Mouse (Mus musculus) mesoderm, embryonic 11.5 days (tissue): Measurements from ENCODE around the gene Abi3bp.

Experiments
- DNase-seq: peaks from one replicate; pipeline ENCODE4 v3.0.0-alpha.2; 2012; ENCODE audit warnings: low read depth, low spot score

Gene Abi3bp

GRCm38 (mm10) chr16:56477677-56478574 lies at the start of gene Abi3bp:
Gene Abi3bp, plus strand, starts transcription at chr16:56477878.
- DNase-seq: peak; percentile 35

DNA sequence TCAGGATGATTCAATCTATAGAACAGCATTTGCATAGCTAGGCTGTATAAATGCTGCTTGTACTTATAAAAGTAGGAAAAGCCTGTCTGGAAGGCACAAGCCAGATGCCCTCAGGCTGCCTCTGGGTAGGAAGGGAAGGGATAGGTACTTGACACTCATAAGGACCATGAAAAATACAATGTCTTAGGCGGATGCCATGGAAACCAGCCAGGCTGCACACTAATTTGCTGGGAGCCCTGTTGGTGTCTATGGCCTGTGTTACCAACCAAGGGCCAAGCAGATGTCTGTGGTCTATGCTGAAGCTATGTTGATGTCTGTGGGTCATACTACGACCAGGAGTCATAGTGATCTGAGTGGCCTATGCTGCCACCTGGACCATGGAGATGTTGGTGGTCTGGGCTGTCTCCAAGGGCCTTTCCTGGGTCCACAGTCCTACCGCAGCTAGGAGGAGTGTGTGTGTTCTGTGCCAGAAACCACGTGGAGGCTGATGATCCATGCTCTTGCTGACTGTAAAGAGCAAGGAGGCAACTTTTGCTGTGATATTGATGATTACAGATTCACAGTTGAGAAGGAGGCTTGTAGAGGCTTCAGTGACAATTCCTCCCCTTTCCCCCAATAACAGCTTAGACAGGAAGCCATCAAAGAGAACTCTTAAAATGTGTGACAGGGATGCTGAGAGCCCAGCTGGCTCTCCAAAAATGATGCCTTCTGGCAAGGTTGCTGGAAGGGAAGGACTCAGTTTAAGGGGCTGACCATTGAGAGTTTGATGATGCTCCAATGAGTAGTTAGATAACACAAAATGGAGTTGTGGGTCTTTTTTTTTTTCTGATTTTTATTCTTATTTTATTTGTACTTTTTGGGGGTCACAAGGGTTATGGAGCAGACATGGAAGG lies 42.1 kb upstream of the Abi3bp start:
- DNase-seq: no peak

GRCm38 (mm10) chr16:56440243-56440642 lies 37.4 kb upstream of the Abi3bp start:
- no peak for DNase-seq

- no peak for DNase-seq
Measured at GRCm38 (mm10) chr16:56441113-56441512, 36.6 kb upstream of the Abi3bp start.

DNA sequence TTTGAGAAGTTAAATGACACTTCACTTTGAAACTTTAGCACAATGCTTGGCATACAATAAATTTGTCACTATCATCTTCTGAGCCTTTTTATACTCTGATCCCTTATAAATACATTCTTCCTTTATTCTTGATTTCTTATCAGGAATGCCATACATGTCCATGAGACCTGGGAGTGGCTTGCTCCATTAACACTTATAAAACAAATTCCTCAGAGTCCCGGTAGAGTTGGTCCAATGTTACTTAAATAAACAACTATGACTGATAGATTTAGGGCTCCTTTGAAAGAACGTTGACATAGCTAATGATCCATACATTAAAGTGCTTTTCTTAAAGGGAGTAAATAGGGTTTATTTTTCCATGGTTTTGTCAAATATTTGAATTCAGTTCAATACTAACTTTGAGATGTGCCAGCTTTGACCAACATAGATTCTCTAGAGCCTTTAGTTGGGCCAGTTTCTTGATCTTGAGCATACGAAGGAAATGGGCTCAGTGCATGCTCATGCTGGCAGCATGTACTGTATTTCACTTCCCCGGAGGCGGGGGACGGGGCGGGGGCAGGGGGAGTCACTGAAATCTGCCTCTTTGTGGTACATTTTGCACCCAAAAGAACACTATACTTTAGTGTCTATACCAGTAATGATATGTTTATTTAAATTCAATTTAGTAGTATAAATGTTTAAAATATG lies 35.9 kb upstream of the Abi3bp start:
- peak; percentile 13 for DNase-seq

GRCm38 (mm10) chr16:56451482-56451881 lies 26.2 kb upstream of the Abi3bp start:
- DNase-seq: no peak

- no peak for DNase-seq
Measured at GRCm38 (mm10) chr16:56451923-56452322, 25.8 kb upstream of the Abi3bp start.

- DNase-seq: no peak
Measured at GRCm38 (mm10) chr16:56458052-56458754, 19.5 kb upstream of the Abi3bp start.

DNA sequence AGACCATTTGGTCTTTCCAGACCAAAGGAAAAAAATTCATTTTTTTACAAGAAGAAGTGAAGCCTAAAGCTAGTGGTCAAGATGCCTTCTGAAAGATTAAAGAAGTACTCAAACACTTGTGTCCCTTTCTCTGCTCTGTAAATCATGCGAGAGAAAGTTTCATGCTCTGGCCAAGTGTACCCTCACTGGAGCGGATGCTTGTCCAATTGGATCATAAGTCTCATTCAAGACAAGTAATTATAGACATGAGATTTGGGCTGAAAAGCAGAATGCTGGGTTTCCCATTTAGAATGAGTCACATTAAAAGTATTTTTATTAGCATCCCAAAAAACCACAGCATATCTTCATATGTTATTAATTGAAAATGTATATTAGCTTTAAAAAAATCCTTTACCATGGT lies 4.5 kb upstream of the Abi3bp start:
- DNase-seq: no peak

DNA sequence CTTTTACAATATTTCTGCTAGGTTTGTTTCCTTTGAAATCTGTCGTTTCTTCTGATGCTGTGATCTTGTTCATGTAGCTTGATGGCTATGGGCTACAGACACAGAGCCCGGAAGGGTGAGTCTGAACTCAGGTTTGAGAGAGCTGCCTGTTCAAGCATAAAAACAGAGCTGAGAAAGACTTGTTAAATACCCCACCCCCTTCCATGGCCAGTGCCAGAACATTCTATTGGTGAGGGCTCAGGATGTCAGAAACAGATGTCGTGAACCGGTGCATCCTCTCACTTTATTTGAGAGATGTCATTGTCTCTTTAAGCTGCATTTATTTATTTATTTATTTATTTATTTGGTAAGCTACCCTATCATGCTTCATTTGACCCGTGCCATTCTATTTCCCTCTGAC lies 2.0 kb upstream of the Abi3bp start:
- DNase-seq: no peak

DNA sequence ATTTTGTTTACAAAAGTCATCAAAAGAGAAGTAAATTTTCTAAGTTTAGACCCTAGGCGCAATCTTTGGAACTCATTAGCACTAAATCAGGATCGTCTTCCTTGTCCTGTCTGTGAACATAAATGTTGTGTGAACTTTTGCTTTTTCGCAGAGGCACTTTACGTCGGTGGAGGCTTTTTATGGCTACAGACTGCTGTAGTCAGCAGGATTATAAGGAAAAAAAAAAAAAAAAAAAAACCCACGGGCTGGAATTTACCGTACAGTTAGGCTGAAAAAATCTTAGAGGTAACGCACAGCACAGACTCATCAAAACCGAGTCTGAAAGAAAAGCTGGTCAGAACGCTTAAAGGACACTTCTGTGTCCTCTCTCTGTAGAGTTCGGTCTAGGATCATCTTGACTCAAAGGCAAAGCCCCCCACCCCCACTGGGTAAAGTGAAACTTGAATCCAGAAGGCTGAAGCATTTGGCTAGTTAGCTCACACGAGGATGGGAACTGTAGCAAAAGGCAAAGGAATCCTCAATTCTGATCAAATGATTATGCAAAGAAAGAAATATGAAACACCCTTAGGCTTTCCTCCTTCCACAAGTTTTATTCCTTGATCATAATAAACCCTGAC lies 1.0 kb downstream of the Abi3bp start:
- peak; percentile 41 for DNase-seq

DNA sequence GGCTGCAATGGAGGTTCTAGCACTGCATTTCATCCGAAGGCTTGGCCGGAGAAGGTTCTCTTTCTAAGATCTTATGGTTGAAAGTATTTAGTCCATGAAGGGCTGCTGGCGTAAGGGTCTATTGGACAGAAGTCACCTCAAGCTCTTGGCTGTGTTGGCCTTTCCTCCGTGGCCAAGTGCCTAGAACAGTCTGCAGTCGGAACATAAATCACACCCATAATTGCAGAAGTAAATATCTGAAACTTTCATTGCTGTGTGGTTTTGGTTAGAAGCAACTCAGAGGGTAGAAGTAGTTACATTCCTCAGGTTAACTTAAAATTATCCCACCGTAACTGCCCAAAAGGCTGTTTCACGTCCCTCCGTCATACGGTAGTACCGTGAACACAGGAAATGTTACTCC lies 5.8 kb downstream of the Abi3bp start:
- no peak for DNase-seq

DNA sequence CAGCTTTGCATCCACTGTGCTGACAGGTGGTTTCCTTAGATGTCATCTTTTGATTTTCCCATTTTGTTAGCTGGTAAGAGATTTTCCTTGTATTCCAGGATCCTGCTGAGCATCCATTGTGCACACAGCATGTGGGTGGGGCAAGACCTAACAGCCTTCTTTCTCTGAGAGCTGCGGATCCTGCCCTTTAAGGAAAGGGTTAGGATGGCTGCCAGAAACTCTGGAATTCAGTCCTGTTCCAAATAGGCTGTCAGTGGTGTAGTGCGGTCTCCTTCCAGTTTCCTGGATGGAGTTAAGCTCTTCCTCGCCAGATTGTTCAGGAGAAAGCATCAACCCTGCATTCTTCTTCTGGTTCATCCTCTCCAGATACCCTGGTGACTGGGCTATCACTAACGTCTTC lies 8.8 kb downstream of the Abi3bp start:
- DNase-seq: no peak

DNA sequence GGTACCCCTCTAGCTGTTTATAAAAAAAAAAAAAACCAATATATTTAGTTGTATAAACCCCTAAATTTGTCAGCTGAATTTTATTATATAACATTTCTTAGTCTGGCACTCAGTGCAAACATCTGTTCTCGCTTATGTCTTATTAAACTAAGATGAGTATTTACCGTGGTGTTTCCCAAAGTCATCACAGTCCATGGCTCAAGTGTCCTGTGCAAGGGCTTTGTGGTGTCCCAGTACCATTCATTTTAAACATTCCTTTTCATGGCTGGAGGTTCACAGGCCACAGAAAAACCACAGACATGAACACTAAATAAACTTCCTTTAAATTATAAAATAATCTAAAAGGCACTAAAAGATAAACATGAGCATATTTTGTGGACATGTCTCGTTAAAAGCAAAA lies 13.2 kb downstream of the Abi3bp start:
- no peak for DNase-seq

- DNase-seq: no peak
Measured at GRCm38 (mm10) chr16:56495266-56495665, 17.6 kb downstream of the Abi3bp start.

- DNase-seq: no peak
Measured at GRCm38 (mm10) chr16:56496743-56497142, 19.1 kb downstream of the Abi3bp start.

DNA sequence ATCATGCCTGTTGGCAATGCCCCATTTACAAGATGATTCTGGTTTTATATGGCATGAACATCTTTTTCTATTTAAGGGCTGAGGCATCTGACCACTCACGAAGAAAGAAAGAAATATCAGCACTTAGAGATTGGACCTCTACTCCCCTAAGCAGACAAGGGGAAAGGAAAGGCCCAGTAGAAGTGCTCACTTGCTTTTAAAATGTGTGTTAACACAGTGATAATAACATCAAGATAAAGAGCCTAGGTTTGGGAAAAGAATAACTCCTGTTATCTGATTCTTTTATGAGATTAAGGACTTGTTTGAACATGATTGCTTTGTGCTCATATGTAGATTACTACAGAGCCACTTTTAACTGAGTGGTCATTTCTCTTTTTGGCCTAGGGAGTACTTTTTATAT lies 21.0 kb downstream of the Abi3bp start:
- no peak for DNase-seq

DNA sequence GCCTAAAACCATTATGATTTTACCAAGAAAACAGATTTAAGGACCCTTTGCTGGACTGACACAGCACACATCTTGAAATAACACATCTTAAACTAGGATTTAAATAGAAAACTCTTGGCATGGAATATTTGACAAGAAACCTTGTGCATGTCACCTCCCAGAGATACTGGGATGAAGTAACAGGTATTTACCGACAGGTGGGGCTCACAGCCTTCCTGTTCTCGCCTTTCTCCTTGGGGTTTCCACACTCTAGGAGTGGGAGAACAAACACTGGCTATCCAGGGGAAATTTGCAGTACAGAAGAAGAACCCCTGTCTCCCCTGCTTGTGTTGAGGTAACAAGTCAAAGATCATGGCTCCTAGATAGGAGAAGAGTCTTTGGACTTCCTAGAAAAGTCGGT lies 22.8 kb downstream of the Abi3bp start:
- no peak for DNase-seq

DNA sequence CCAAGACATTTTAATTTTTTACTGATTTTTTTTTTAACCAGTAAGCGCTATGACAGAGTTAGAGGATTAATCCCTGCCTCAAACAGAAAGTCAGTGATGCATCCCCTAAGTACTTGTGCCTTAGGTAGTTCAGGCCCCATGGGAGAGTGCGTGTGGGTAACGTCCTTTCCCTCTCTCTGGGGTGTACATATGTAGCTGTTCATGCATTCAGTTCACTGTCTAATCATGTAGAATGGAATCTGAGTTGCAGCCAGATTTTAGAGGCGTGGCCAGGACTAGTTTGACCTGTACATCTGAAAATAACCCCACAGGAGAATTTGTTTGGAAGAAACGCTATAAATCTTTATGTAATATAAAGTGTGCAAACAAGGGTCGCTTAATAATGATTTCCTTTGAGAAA lies 23.4 kb downstream of the Abi3bp start:
- no peak for DNase-seq

- no peak for DNase-seq
Measured at GRCm38 (mm10) chr16:56501513-56501912, 23.8 kb downstream of the Abi3bp start.

DNA sequence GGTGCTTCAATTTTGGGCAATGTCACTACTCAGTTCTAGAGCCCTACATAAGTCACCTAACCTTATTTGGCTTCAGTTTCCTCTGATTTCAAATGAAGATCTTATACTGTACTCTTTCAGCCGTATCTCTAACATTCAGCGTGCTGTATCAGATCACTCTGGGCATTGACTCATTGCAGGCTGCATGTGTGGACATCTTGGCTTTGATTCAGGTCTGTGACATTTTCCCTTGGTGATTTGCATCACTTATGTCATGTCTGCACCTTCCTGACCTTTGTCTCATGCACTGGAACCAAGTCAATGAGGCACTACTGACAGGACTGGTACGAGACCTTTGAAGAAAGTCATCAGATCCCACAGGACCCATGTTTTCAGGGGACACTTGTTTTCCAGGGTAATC lies 24.5 kb downstream of the Abi3bp start:
- DNase-seq: no peak
